Mouse (Mus musculus) lung, embryonic 14.5 days (tissue): Measurements from ENCODE around the gene Dph7. TPM values are rescaled to one million over a fixed set of nuclear protein-coding genes. Genes with fewer than 3 reads are reported as not detected.
"Not testable (repeated sequence)": the region's sequence is repeated elsewhere in the genome, so short reads cannot be mapped to it uniquely, and the experiment has no call there.

Source experiments
- ATAC-seq: fragments of 200-750 bp; cut with Nextera tagmentation; 2 replicates; pipeline ENCODE4 v1.8.0; 2017; ENCODE audit warnings: mild to moderate bottlenecking, moderate TSS enrichment, moderate library complexity; ENCODE audit not compliant: insufficient read depth
- DNase-seq: peaks from one replicate; pipeline ENCODE4 v3.0.0-alpha.2; 2015
- H3K27ac ChIP-seq: fragments of 300-500 bp; sonication (generic); 2 replicates; pipeline ENCODE4 v1.5.1; 2014; ENCODE audit warnings: low read depth, mild to moderate bottlenecking, moderate library complexity
- H3K27me3 ChIP-seq: fragments of 300-500 bp; sonication (generic); 2 replicates; pipeline ENCODE4 v1.6.1; 2014; ENCODE audit warnings: low read length, control low read depth; ENCODE audit not compliant: insufficient read depth
- H3K36me3 ChIP-seq: fragments of 300-500 bp; sonication (generic); 2 replicates; pipeline ENCODE4 v1.6.1; 2014; ENCODE audit warnings: control low read depth; ENCODE audit not compliant: insufficient read depth
- H3K4me1 ChIP-seq: fragments of 300-500 bp; sonication (generic); 2 replicates; pipeline ENCODE4 v1.6.1; 2014; ENCODE audit warnings: antibody characterized with exemption, control low read depth; ENCODE audit not compliant: insufficient read depth
- H3K4me2 ChIP-seq: fragments of 300-500 bp; sonication (generic); 2 replicates; pipeline ENCODE4 v1.6.1; 2014; ENCODE audit warnings: mild to moderate bottlenecking
- H3K4me3 ChIP-seq: fragments of 300-500 bp; sonication (generic); 2 replicates; pipeline ENCODE4 v1.5.1; 2014; ENCODE audit warnings: low read depth, low read length
- H3K9ac ChIP-seq: fragments of 300-500 bp; sonication (generic); 2 replicates; pipeline ENCODE4 v1.6.1; 2014
- H3K9me3 ChIP-seq: fragments of 300-500 bp; sonication (generic); 2 replicates; pipeline ENCODE4 v1.6.1; 2016; ENCODE audit warnings: low read depth, low read length, control low read depth
- CTCF ChIP-seq: IDR thresholded peaks from 2 replicates; pipeline ENCODE4 v1.5.1; 2016; ENCODE audit warnings: antibody characterized with exemption, low read depth
- WGBS: fragments of 180-500 bp; shearing (Covaris S2); extraction: QIAGEN DNeasy Blood & Tissue Kit; methylation state at CpG from one replicate; pipeline ENCODE4 v1.1.7; 2014; 5-methylcytosine and 5-hydroxymethylcytosine counted together
- polyA plus RNA-seq: library from polyadenylated mRNA; unstranded; fragments of >200 nt; fragmentation: Nextera tagmentation; extraction: Ambion mirVana; gene quantifications from 2 replicates; pipeline ENCODE4 v1.2.1, GENCODE M21; 2014

Gene Dph7
- polyA plus RNA-seq, 1 experiment from 2014 or later: 26.4 TPM

- Histone ChIP-seq H3K4me2 (no peak overlapping the region), H3K27me3 (no peaks in the 10 kb centered on the region), H3K9ac (no peak overlapping the region), H3K36me3 (peaks cover 64% of the 10 kb centered on the region), H3K4me3 (no peak overlapping the region), H3K9me3 (no peaks in the 10 kb centered on the region), H3K27ac (no peak overlapping the region), H3K4me1 (peaks cover 4% of the 10 kb centered on the region; the same call in 1 of the 2 replicates)
- DNase-seq: no peak
- 77% methylated on average over 4 of the region's 4 CpGs for WGBS
- ATAC-seq: no peak
- no peak for TF ChIP-seq CTCF
Measured at GRCm38 (mm10) chr2:24970386-24970785, 8.2 kb downstream of the Dph7 start.

GRCm38 (mm10) chr2:24974452-24974851 is 12.3 kb downstream of the Dph7 start:
- under 1% methylated on average over 17 of the region's 17 CpGs for WGBS
- H3K9me3 ChIP-seq, ATAC-seq, H3K4me1 ChIP-seq, DNase-seq, H3K27me3 ChIP-seq: not testable (repeated sequence)
- Histone ChIP-seq H3K27ac (peak overlapping the region; percentile 51; the same call in 1 of the 2 replicates), H3K36me3 (peaks cover 35% of the 10 kb centered on the region), H3K4me2 (peak overlapping the region; percentile 99), H3K4me3 (peak overlapping the region; percentile 77), H3K9ac (peak overlapping the region; percentile 64)

GRCm38 (mm10) chr2:24974906-24975703 is 12.9 kb downstream of the Dph7 start, which contains the start of gene Mrpl41:
Mrpl41 (minus strand) TSS chr2:24975098.
- H3K36me3 ChIP-seq: peaks cover 28% of the 10 kb centered on the region
- H3K9ac ChIP-seq: peak within 1 kb of the TSS; percentile 69
- peak; percentile 99 for ATAC-seq
- peak; percentile 99 for DNase-seq
- H3K27me3 ChIP-seq: no peaks in the 10 kb centered on the region
- H3K4me3 ChIP-seq: peak within 1 kb of the TSS; percentile 77
- H3K27ac ChIP-seq: peak within 1 kb of the TSS; percentile 92
- H3K9me3 ChIP-seq: no peaks in the 10 kb centered on the region
- WGBS: under 1% methylated on average over 64 of the region's 64 CpGs
- TF ChIP-seq CTCF: no peak
- H3K4me1 ChIP-seq: peaks cover 4% of the 10 kb centered on the region; the same call in 1 of the 2 replicates
- peak within 1 kb of the TSS; percentile 99 for H3K4me2 ChIP-seq

GRCm38 (mm10) chr2:24975704-24976297 is 13.6 kb downstream of the Dph7 start, which contains the start of gene Pnpla7:
Pnpla7 (plus strand) TSS chr2:24976033.
- WGBS: under 1% methylated on average over 16 of the region's 16 CpGs
- ATAC-seq (peak; percentile 77), DNase-seq (peak; percentile 87)
- peaks cover 21% of the 10 kb centered on the region for H3K36me3 ChIP-seq
- no peaks in the 10 kb centered on the region for H3K27me3 ChIP-seq
- TF ChIP-seq CTCF: no peak
- peak within 1 kb of the TSS; percentile 92 for H3K27ac ChIP-seq
- peak within 1 kb of the TSS; percentile 69 for H3K9ac ChIP-seq
- H3K9me3 ChIP-seq: no peaks in the 10 kb centered on the region
- H3K4me2 ChIP-seq: peak within 1 kb of the TSS; percentile 99
- H3K4me1 ChIP-seq: peaks cover 4% of the 10 kb centered on the region; the same call in 1 of the 2 replicates
- H3K4me3 ChIP-seq: peak within 1 kb of the TSS; percentile 77

- WGBS: 90% methylated on average over 5 of the region's 5 CpGs
- no peak for DNase-seq
Measured at GRCm38 (mm10) chr2:24976960-24977359, 14.8 kb downstream of the Dph7 start.

GRCm38 (mm10) chr2:24987762-24988161 is 25.6 kb downstream of the Dph7 start:
- DNase-seq (no peak), ATAC-seq (no peak)
- Histone ChIP-seq H3K27ac (no peak overlapping the region), H3K9ac (no peak overlapping the region), H3K27me3 (no peaks in the 10 kb centered on the region), H3K4me1 (no peaks in the 10 kb centered on the region), H3K9me3 (no peaks in the 10 kb centered on the region), H3K36me3 (0 out of 2 replicates have a peak, but pooled peaks cover 8% of the 10 kb centered on the region), H3K4me3 (no peak overlapping the region), H3K4me2 (no peak overlapping the region)
- WGBS: 60% methylated on average over 2 of the region's 2 CpGs
- no peak for TF ChIP-seq CTCF

More at GRCm38 (mm10) chr2:24976960-24977359, 14.8 kb downstream of the Dph7 start:
- Histone ChIP-seq H3K27ac (no peak overlapping the region), H3K4me2 (peak overlapping the region; percentile 99), H3K4me1 (peaks cover 4% of the 10 kb centered on the region; the same call in 1 of the 2 replicates), H3K36me3 (peaks cover 10% of the 10 kb centered on the region), H3K4me3 (peak overlapping the region; percentile 14; the same call in 1 of the 2 replicates), H3K9ac (no peak overlapping the region), H3K27me3 (no peaks in the 10 kb centered on the region), H3K9me3 (no peaks in the 10 kb centered on the region)
- no peak for TF ChIP-seq CTCF
- no peak for ATAC-seq

GRCm38 (mm10) chr2:24995332-24995731 is 33.1 kb downstream of the Dph7 start:
- Histone ChIP-seq H3K4me2 (no peak overlapping the region), H3K27me3 (no peaks in the 10 kb centered on the region), H3K4me3 (no peak overlapping the region), H3K9ac (no peak overlapping the region), H3K9me3 (no peaks in the 10 kb centered on the region), H3K4me1 (no peaks in the 10 kb centered on the region), H3K27ac (no peak overlapping the region), H3K36me3 (0 out of 2 replicates have a peak, but pooled peaks cover 3% of the 10 kb centered on the region)
- TF ChIP-seq CTCF: no peak
- WGBS: 89% methylated on average over 6 of the region's 6 CpGs
- DNase-seq (no peak), ATAC-seq (no peak)
